Mouse (Mus musculus): ENCODE measurements around the gene Tmem229b.

GRCm38 (mm10) chr12:79044668-79045067 lies 37.2 kb upstream of the Tmem229b start:
- TF ChIP-seq CTCF (IDR thresholded peaks at IDR 0.05; ENCODE audit: low read depth, low read length) (no peak), POLR2A (IDR thresholded peaks at IDR 0.05; ENCODE audit: extremely low read depth, insufficient read depth, low read length) (no peak)
